Mouse (Mus musculus): ENCODE results near the gene Stra8. TPM values are rescaled to one million over a fixed set of nuclear protein-coding genes. Genes with fewer than 3 reads are reported as not detected.
A peak's percentile ranks its signal among the peaks of the same experiment; 100 is the strongest.

Gene Stra8
- polyA plus RNA-seq, 1 experiment: 0.40 TPM

DNA sequence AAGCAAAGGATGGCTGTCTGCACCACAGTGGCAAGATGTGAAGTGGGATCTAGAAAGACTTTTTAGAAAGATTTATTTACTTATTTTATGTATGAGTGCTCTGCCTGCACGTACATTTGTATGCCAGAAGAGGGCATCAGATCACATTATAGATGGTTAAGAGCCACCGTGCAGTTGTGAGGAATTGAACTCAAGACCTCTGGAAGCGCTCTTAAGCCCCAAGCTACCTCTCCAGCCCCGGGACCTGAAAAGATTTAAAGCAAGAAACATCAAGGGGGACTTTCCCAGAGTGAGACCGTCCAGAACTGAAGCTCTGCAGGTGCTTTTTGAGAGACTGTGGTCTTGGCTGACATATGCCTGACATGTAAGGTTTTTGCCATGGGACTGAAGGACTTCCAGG lies 16.8 kb downstream of the Stra8 start:
- no peak overlapping the region for H3K4me3 ChIP-seq (ENCODE audit: control insufficient read depth, insufficient read depth, low read length)
- no peak for DNase-seq
- WGBS: 70% methylated on average over 5 of the region's 5 CpGs
- no peaks in the 10 kb centered on the region for H3K36me3 ChIP-seq (ENCODE audit: control insufficient read depth, insufficient read depth, low read length)
- no peak overlapping the region for H3K27ac ChIP-seq (ENCODE audit: control insufficient read depth, insufficient read depth, low read length)
- TF ChIP-seq CTCF (IDR thresholded peaks at IDR 0.05; ENCODE audit: borderline replicate concordance, control insufficient read depth, extremely low read depth, insufficient read depth, low read length, poor library complexity): no peak
- TF ChIP-seq POLR2A (IDR thresholded peaks at IDR 0.05; ENCODE audit: control insufficient read depth, extremely low read depth, insufficient read depth, low read length, poor library complexity): no peak
- H3K27me3 ChIP-seq (ENCODE audit: control insufficient read depth, insufficient read depth, low read length): no peaks in the 10 kb centered on the region
- peaks cover 46% of the 10 kb centered on the region for H3K4me1 ChIP-seq (replicated peaks; ENCODE audit: control insufficient read depth, insufficient read depth, low read length)

- DNase-seq: no peak
- TF ChIP-seq CTCF (IDR thresholded peaks at IDR 0.05; ENCODE audit: borderline replicate concordance, control insufficient read depth, extremely low read depth, insufficient read depth, low read length, poor library complexity): no peak
- H3K4me3 ChIP-seq (ENCODE audit: control insufficient read depth, insufficient read depth, low read length): no peak overlapping the region
- H3K27me3 ChIP-seq (ENCODE audit: control insufficient read depth, insufficient read depth, low read length): no peaks in the 10 kb centered on the region
- 35% methylated on average over 7 of the region's 7 CpGs for WGBS
- no peaks in the 10 kb centered on the region for H3K36me3 ChIP-seq (ENCODE audit: control insufficient read depth, insufficient read depth, low read length)
- peak overlapping the region; percentile 70 for H3K27ac ChIP-seq (ENCODE audit: control insufficient read depth, insufficient read depth, low read length)
- H3K4me1 ChIP-seq (replicated peaks; ENCODE audit: control insufficient read depth, insufficient read depth, low read length): peaks cover 56% of the 10 kb centered on the region
Observed at GRCm38 (mm10) chr6:34938280-34938928, 18.4 kb downstream of the Stra8 start.

DNA sequence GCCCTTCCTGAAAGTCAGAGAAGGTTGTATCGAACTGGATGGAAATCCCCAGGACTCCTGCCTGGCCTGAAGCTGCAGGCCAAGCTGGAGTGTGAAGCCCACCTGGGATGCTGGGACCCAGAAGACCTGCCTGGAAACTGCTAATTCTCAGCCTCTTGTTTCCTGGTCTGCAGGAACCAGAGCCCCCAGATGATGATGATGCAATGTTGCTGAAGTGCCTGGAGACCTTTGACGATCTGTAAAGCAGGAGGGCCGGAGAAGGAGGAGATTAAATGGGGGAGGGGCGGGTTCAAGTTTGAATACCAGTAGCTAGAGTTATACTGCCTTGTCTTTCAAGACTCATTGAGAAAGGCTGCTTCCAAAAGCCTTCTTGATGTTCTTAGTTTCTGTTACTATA lies 19.0 kb downstream of the Stra8 start:
- TF ChIP-seq POLR2A (IDR thresholded peaks at IDR 0.05; ENCODE audit: control insufficient read depth, extremely low read depth, insufficient read depth, low read length, poor library complexity) (no peak), CTCF (IDR thresholded peaks at IDR 0.05; ENCODE audit: borderline replicate concordance, control insufficient read depth, extremely low read depth, insufficient read depth, low read length, poor library complexity) (no peak)
- Histone ChIP-seq H3K27me3 (ENCODE audit: control insufficient read depth, insufficient read depth, low read length) (no peaks in the 10 kb centered on the region), H3K4me1 (replicated peaks; ENCODE audit: control insufficient read depth, insufficient read depth, low read length) (peaks cover 58% of the 10 kb centered on the region), H3K27ac (ENCODE audit: control insufficient read depth, insufficient read depth, low read length) (peak overlapping the region; percentile 70), H3K4me3 (ENCODE audit: control insufficient read depth, insufficient read depth, low read length) (no peak overlapping the region), H3K36me3 (ENCODE audit: control insufficient read depth, insufficient read depth, low read length) (no peaks in the 10 kb centered on the region)
- 34% methylated on average over 4 of the region's 4 CpGs for WGBS
- DNase-seq: no peak

DNA sequence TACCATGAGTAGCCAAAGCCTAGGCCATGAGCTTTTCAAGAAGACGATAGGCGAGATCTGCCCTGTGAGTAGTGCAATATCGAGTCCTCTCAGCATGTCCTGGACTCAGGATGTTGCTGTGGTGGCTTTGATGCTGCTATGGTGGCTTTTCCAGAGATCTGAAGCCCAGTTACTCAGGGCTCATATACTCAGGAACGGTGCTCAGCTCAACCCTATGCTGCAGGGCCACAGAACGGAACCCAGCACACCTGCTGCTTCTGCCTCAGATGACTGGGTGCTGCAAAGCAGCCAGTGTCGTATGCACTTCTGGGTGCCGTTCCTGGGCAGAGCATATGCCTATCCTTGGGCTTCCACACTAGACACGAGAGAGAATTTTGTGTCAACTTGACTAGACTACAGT lies 19.5 kb downstream of the Stra8 start:
- no peaks in the 10 kb centered on the region for H3K36me3 ChIP-seq (ENCODE audit: control insufficient read depth, insufficient read depth, low read length)
- no peak overlapping the region for H3K4me3 ChIP-seq (ENCODE audit: control insufficient read depth, insufficient read depth, low read length)
- peaks cover 60% of the 10 kb centered on the region for H3K4me1 ChIP-seq (replicated peaks; ENCODE audit: control insufficient read depth, insufficient read depth, low read length)
- peak overlapping the region; percentile 70 for H3K27ac ChIP-seq (ENCODE audit: control insufficient read depth, insufficient read depth, low read length)
- H3K27me3 ChIP-seq (ENCODE audit: control insufficient read depth, insufficient read depth, low read length): no peaks in the 10 kb centered on the region
- WGBS: 15% methylated on average over 8 of the region's 8 CpGs
- DNase-seq: no peak
- TF ChIP-seq POLR2A (IDR thresholded peaks at IDR 0.05; ENCODE audit: control insufficient read depth, extremely low read depth, insufficient read depth, low read length, poor library complexity) (no peak), CTCF (IDR thresholded peaks at IDR 0.05; ENCODE audit: borderline replicate concordance, control insufficient read depth, extremely low read depth, insufficient read depth, low read length, poor library complexity) (no peak)

DNA sequence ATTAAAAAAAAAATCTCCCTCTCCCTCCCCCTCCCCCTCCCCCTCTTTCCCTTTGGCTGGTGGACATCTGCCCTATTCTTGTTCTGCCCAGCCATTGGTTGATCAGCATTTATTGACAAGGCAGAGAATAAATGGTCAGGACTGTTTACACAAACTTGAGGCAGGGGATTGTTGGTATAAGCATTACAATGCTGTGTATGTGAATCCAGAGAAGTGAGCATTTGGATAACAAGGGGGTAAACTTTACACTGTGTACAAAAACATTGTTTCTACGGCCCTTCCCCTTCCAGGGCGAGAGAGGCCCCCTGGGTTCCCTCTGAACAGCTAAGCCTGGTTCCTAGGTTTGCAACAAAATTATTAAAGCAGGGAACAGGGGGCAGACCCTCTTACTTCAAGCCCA lies 21.5 kb downstream of the Stra8 start:
- H3K4me3 ChIP-seq (ENCODE audit: control insufficient read depth, insufficient read depth, low read length): no peak overlapping the region
- WGBS: 94% methylated on average over 2 of the region's 2 CpGs
- no peak for DNase-seq
- no peaks in the 10 kb centered on the region for H3K36me3 ChIP-seq (ENCODE audit: control insufficient read depth, insufficient read depth, low read length)
- no peak for TF ChIP-seq POLR2A (IDR thresholded peaks at IDR 0.05; ENCODE audit: control insufficient read depth, extremely low read depth, insufficient read depth, low read length, poor library complexity)
- TF ChIP-seq CTCF (IDR thresholded peaks at IDR 0.05; ENCODE audit: borderline replicate concordance, control insufficient read depth, extremely low read depth, insufficient read depth, low read length, poor library complexity): no peak
- peaks cover 79% of the 10 kb centered on the region for H3K4me1 ChIP-seq (replicated peaks; ENCODE audit: control insufficient read depth, insufficient read depth, low read length)
- no peaks in the 10 kb centered on the region for H3K27me3 ChIP-seq (ENCODE audit: control insufficient read depth, insufficient read depth, low read length)
- H3K27ac ChIP-seq (ENCODE audit: control insufficient read depth, insufficient read depth, low read length): peak overlapping the region; percentile 68; the same call in 1 of the 2 replicates

- no peak overlapping the region for H3K4me3 ChIP-seq (ENCODE audit: control insufficient read depth, insufficient read depth, low read length)
- peak; percentile 64 for DNase-seq
- no peaks in the 10 kb centered on the region for H3K36me3 ChIP-seq (ENCODE audit: control insufficient read depth, insufficient read depth, low read length)
- 19% methylated on average over 9 of the region's 9 CpGs for WGBS
- H3K4me1 ChIP-seq (replicated peaks; ENCODE audit: control insufficient read depth, insufficient read depth, low read length): peaks cover 75% of the 10 kb centered on the region
- TF ChIP-seq POLR2A (IDR thresholded peaks at IDR 0.05; ENCODE audit: control insufficient read depth, extremely low read depth, insufficient read depth, low read length, poor library complexity) (no peak), CTCF (IDR thresholded peaks at IDR 0.05; ENCODE audit: borderline replicate concordance, control insufficient read depth, extremely low read depth, insufficient read depth, low read length, poor library complexity) (no peak)
- peak overlapping the region; percentile 75 for H3K27ac ChIP-seq (ENCODE audit: control insufficient read depth, insufficient read depth, low read length)
- H3K27me3 ChIP-seq (ENCODE audit: control insufficient read depth, insufficient read depth, low read length): no peaks in the 10 kb centered on the region
Observed at GRCm38 (mm10) chr6:34942446-34942845, 22.5 kb downstream of the Stra8 start.

DNA sequence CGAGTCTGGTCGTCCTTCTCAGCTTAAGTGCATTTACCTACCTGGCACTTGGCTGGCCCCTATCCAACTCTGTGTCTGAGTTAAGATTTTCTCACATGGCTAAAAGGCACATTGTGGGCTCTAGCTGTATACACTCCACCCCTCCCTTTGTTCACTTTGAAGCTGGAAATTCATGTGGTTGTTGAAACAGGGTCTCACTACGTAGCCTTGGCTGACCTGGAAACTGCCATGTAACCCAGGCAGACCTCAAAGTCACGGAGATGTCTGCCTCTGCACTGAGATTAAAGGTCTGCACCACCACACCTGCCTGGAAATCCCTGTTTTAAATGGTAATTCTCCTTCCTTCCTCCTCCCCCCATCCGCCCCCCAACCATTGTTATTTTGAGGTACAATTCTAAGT lies 23.5 kb downstream of the Stra8 start:
- TF ChIP-seq POLR2A (IDR thresholded peaks at IDR 0.05; ENCODE audit: control insufficient read depth, extremely low read depth, insufficient read depth, low read length, poor library complexity) (no peak), CTCF (IDR thresholded peaks at IDR 0.05; ENCODE audit: borderline replicate concordance, control insufficient read depth, extremely low read depth, insufficient read depth, low read length, poor library complexity) (no peak)
- peak overlapping the region; percentile 66 for H3K27ac ChIP-seq (ENCODE audit: control insufficient read depth, insufficient read depth, low read length)
- no peaks in the 10 kb centered on the region for H3K27me3 ChIP-seq (ENCODE audit: control insufficient read depth, insufficient read depth, low read length)
- H3K4me1 ChIP-seq (replicated peaks; ENCODE audit: control insufficient read depth, insufficient read depth, low read length): peaks cover 74% of the 10 kb centered on the region
- 4% methylated on average over 5 of the region's 5 CpGs for WGBS
- H3K36me3 ChIP-seq (ENCODE audit: control insufficient read depth, insufficient read depth, low read length): no peaks in the 10 kb centered on the region
- no peak for DNase-seq
- H3K4me3 ChIP-seq (ENCODE audit: control insufficient read depth, insufficient read depth, low read length): no peak overlapping the region

Measured in thymus, adult 2 months (tissue).